Mouse (Mus musculus): ENCODE measurements around the gene Nrip1.

DNA sequence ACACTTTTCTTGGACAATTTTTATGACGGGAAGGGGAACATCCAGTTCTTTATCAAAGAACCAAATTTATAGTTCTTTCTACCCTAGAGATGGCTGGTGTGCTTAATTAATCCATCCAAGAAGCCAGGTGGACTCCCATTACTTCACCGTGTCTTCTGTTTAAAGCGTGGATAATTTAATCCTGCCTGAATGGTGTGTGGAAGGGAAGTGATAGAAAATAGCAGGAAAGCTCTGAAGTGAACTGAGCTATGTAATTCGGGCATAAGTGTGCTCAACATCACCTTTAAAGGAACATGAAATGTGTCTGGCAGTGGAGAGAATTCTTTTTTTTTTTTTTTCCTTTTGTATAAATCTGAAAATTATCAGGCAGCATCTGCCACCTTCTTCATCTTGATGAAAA is 12.4 kb upstream of the Nrip1 start:
- TF ChIP-seq CTCF (IDR thresholded peaks at IDR 0.05; ENCODE audit: low read depth, low read length): no peak
- TF ChIP-seq POLR2AphosphoS5 (IDR thresholded peaks at IDR 0.05; ENCODE audit: insufficient replicate concordance, low read depth, low read length): no peak
- TF ChIP-seq GATA1 (IDR thresholded peaks at IDR 0.05; ENCODE audit: borderline replicate concordance, low read length): no peak
- no peak for TF ChIP-seq TAL1 (conservative IDR thresholded peaks at IDR 0.05; ENCODE audit: low read depth, low read length)
